Mouse (Mus musculus) CH12.LX (cell line): ENCODE data around the gene Zfp30. TPM values are rescaled to one million over a fixed set of nuclear protein-coding genes. Genes with fewer than 3 reads are reported as not detected.

Experiments used
- DNase-seq: peaks from one replicate; pipeline ENCODE4 v3.0.0-alpha.2; 2013; ENCODE audit errors: extremely low read depth
- H3K27ac ChIP-seq: 2 replicates; pipeline ENCODE4 v1.5.1; 2012; ENCODE audit warnings: low read depth, mild to moderate bottlenecking, control low read depth, moderate library complexity; ENCODE audit not compliant: insufficient read depth
- H3K27me3 ChIP-seq: replicated peaks from 2 replicates; pipeline ENCODE3; 2012; ENCODE audit warnings: inconsistent platforms
- H3K36me3 ChIP-seq, 2 experiments: replicated peaks in 1 of 2; 2 replicates each; pipeline versions ENCODE3 to v1.6.1; 2012; ENCODE audit warnings: inconsistent platforms in 1 of 2, low read length in 1 of 2, mild to moderate bottlenecking in 1 of 2, mixed read lengths in 1 of 2, moderate library complexity in 1 of 2; ENCODE audit not compliant: control insufficient read depth in 1 of 2, insufficient read depth in 1 of 2
- H3K4me1 ChIP-seq, 2 experiments: 2 replicates each; pipeline ENCODE4 v1.6.1; 2012; ENCODE audit warnings: inconsistent platforms in 1 of 2, moderate library complexity in 1 of 2; ENCODE audit not compliant: insufficient read depth in 2 of 2, control insufficient read depth in 1 of 2
- H3K4me2 ChIP-seq: 2 replicates; pipeline ENCODE4 v1.6.1; 2012; ENCODE audit warnings: low read depth, mild to moderate bottlenecking, control low read depth; ENCODE audit not compliant: poor library complexity, insufficient read depth, severe bottlenecking
- H3K4me3 ChIP-seq, 3 experiments: fragments of 150-350 bp in 1 of 3; sonication (generic) in 1 of 3; replicated peaks in 1 of 3; 2 replicates each; pipeline versions ENCODE3 to v1.5.1; 2011 to 2012; ENCODE audit warnings: low read depth in 2 of 3, low read length in 2 of 3, mild to moderate bottlenecking in 2 of 3, moderate library complexity in 2 of 3, control low read depth in 1 of 3, improper control_type of control experiment in 1 of 3, inconsistent platforms in 1 of 3, mixed read lengths in 1 of 3; ENCODE audit not compliant: poor library complexity in 1 of 3
- H3K79me2 ChIP-seq: replicated peaks from 2 replicates; pipeline ENCODE4 v1.6.1; 2012; ENCODE audit warnings: mild to moderate bottlenecking, moderate library complexity; ENCODE audit not compliant: control insufficient read depth, poor library complexity, insufficient read depth, severe bottlenecking; ENCODE audit errors: extremely low read depth
- H3K9ac ChIP-seq: 2 replicates; pipeline ENCODE4 v1.6.1; 2012; ENCODE audit warnings: low read depth, mild to moderate bottlenecking, control low read depth, moderate library complexity; ENCODE audit not compliant: insufficient read depth
- H3K9me3 ChIP-seq: replicated peaks from 2 replicates; pipeline ENCODE3; 2012; ENCODE audit warnings: low read length, inconsistent platforms, mixed read lengths
- CHD2 ChIP-seq: IDR thresholded peaks from 2 replicates; pipeline ENCODE4 v1.6.1; 2011; ENCODE audit warnings: low read length, improper control_type of control experiment
- E2F4 ChIP-seq: IDR thresholded peaks from 2 replicates; pipeline ENCODE4 v1.6.1; 2011; ENCODE audit warnings: low read depth, low read length, improper control_type of control experiment; ENCODE audit not compliant: insufficient replicate concordance
- ELF1 ChIP-seq: IDR thresholded peaks from 2 replicates; pipeline ENCODE4 v1.6.1; 2014; ENCODE audit warnings: low read depth, mild to moderate bottlenecking, inconsistent platforms, low read length, improper control_type of control experiment
- HCFC1 ChIP-seq: IDR thresholded peaks from 2 replicates; pipeline ENCODE4 v1.6.1; 2012; ENCODE audit warnings: low read depth, mild to moderate bottlenecking, inconsistent platforms, low read length, improper control_type of control experiment
- JUND ChIP-seq: conservative IDR thresholded peaks from 2 replicates; pipeline ENCODE4 v1.6.1; 2011; ENCODE audit warnings: low read depth, low read length, improper control_type of control experiment
- KAT2A ChIP-seq: IDR thresholded peaks from 2 replicates; pipeline ENCODE4 v1.6.1; 2012; ENCODE audit warnings: low read length, improper control_type of control experiment, inconsistent platforms; ENCODE audit not compliant: insufficient replicate concordance
- MAFK ChIP-seq: IDR thresholded peaks from 2 replicates; pipeline ENCODE4 v1.6.1; 2011; ENCODE audit warnings: low read length, improper control_type of control experiment; ENCODE audit not compliant: insufficient replicate concordance
- MAX ChIP-seq: IDR thresholded peaks from 2 replicates; pipeline ENCODE4 v1.6.1; 2011; ENCODE audit warnings: low read length, improper control_type of control experiment
- MAZ ChIP-seq: IDR thresholded peaks from 2 replicates; pipeline ENCODE4 v1.6.1; 2012; ENCODE audit warnings: low read depth, mild to moderate bottlenecking, inconsistent platforms, low read length, improper control_type of control experiment, moderate library complexity
- MXI1 ChIP-seq: IDR thresholded peaks from 2 replicates; pipeline ENCODE4 v1.6.1; 2011; ENCODE audit warnings: mild to moderate bottlenecking, low read depth, low read length, improper control_type of control experiment
- TCF12 ChIP-seq: IDR thresholded peaks from 2 replicates; pipeline ENCODE4 v1.6.1; 2014; ENCODE audit warnings: low read depth, mild to moderate bottlenecking, inconsistent platforms, low read length, improper control_type of control experiment
- UBTF ChIP-seq: IDR thresholded peaks from 2 replicates; pipeline ENCODE4 v1.6.1; 2012; ENCODE audit warnings: low read depth, mild to moderate bottlenecking, inconsistent platforms, low read length, improper control_type of control experiment, moderate library complexity
- USF2 ChIP-seq: conservative IDR thresholded peaks from 2 replicates; pipeline ENCODE4 v1.6.1; 2011; ENCODE audit warnings: low read depth, low read length, improper control_type of control experiment
- ZNF384 ChIP-seq: IDR thresholded peaks from 2 replicates; pipeline ENCODE4 v1.6.1; 2012; ENCODE audit warnings: low read depth, low read length, improper control_type of control experiment, inconsistent platforms
- dilution Hi-C: fragments of 300-500 bp; cut with MboI; formaldehyde crosslinking; loops from 2 replicates; pipeline ENCODE4 v1.14.3; 2020; ENCODE audit warnings: low sequenced_read_pairs; ENCODE audit not compliant: extremely low pct_unique_long_range_greater_than_20kb, extremely low pct_ligation_motif_present
- in situ Hi-C: fragments of 300-500 bp; cut with MboI; formaldehyde crosslinking; loops from 3 replicates; pipeline ENCODE4 v1.14.3; 2019; ENCODE audit warnings: low sequenced_read_pairs, low pct_ligation_motif_present, low pct_unique_long_range_greater_than_20kb, mixed read lengths
- polyA plus RNA-seq: library from polyadenylated mRNA; unstranded; fragments of >175 nt; gene quantifications from 2 replicates; pipeline ENCODE4 v1.2.1, GENCODE M21; 2012; ENCODE audit warnings: low read depth; ENCODE audit not compliant: insufficient read length
- total RNA-seq, 2 experiments: library from RNA; depleted of rRNA; stranded (reverse); fragments of 300-350 nt in 1 of 2; fragments of >200 nt in 1 of 2; gene quantifications; 2 replicates each; pipeline ENCODE4 v1.2.3; 2012 to 2014

Zfp30 gene
- total and polyA plus RNA-seq, 3 experiments: 0.54 to 0.76 (median 0.76) TPM

DNA sequence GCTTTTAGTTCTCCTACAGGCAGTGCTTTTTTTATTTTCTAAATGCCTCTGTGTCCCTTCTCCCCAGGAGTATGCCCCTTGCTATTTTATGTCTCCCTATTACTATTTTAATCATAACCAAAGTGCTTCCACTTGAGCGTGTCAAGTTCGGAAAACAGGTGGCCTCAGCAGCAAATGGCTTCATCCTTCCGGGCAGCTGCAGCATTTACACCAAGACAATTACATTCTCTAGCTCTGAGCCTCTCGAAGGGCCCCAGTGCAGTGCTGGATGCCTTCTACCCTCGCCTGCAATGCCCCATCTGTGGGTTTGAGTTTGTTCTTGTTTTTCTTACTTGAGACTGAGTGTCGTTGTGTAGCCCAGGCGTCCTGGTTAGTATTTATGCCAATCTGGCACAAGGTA, 10.3 kb upstream of the Zfp30 start:
- peak; percentile 56 for DNase-seq
- Histone ChIP-seq H3K27me3 (no peaks in the 10 kb centered on the region), H3K4me1 (peaks cover 0 to 45% of the 10 kb centered on the region in 2 experiments; a peak in 3 of 4 replicates), H3K36me3 (peaks cover 63 to 76% of the 10 kb centered on the region in 2 experiments), H3K9ac (no peak overlapping the region), H3K4me3 (no peak overlapping the region), H3K9me3 (peaks cover 16% of the 10 kb centered on the region), H3K27ac (0 out of 2 replicates have a peak overlapping the region, but pooled peaks have one; percentile 18), H3K79me2 (peaks cover 23% of the 10 kb centered on the region), H3K4me2 (no peak overlapping the region)
- dilution Hi-C loops: no loop called here
- TF ChIP-seq CHD2 (no peak), JUND (no peak), ELF1 (no peak), TCF12 (0 out of 2 replicates have a peak, but pooled peaks have one; percentile 27)
- in situ Hi-C loops: no loop called here

DNA sequence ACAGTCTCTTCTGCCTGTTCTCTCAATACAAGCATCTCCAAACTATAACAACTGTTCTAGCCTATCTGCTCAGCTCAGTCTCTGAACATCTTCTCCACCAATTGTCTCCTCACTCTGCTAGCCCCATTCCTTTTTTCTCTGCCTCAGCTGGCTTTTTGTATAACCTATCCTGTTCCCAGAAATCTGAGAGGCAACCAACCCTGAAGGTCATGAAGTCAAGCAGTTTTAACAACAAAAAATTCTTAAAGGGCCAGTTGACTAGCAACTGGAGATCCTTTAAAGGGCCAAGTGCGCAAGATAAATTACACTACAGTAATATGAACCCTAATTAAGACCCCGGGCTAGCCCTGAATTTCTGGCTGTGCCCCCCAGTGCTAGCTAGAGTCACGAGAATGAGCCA, 9.4 kb upstream of the Zfp30 start:
- Histone ChIP-seq H3K36me3 (peaks cover 67 to 82% of the 10 kb centered on the region in 2 experiments), H3K4me2 (no peak overlapping the region), H3K27me3 (no peaks in the 10 kb centered on the region), H3K79me2 (peaks cover 15% of the 10 kb centered on the region), H3K27ac (no peak overlapping the region), H3K9ac (no peak overlapping the region), H3K9me3 (peaks cover 16% of the 10 kb centered on the region), H3K4me3 (no peak overlapping the region), H3K4me1 (peaks cover 0 to 45% of the 10 kb centered on the region in 2 experiments; a peak in 3 of 4 replicates)
- no peak for DNase-seq
- in situ Hi-C loops: no loop called here
- TF ChIP-seq USF2 (no peak), JUND (no peak), ZNF384 (no peak)
- dilution Hi-C loops: no loop called here

DNA sequence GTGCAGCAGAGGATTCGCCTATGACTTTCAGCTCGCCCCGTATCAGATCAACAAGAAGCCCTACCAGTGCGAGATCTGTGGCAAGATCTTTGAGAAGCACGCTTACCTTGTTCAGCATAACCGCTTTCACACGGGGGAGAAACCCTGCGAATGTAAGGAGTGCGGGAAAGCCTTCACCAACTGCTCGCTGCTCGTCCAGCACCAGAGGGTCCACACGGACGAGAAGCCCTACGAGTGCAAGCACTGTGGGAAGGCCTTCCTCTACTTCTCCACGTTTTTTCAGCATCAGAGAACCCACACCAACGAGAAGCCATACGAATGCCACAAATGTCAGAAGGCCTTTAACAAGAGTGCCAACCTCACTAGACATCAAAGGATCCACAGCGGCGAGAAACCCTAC, 7.2 kb upstream of the Zfp30 start:
- no peaks in the 10 kb centered on the region for H3K79me2 ChIP-seq
- no peak overlapping the region for H3K4me3 ChIP-seq
- no peak overlapping the region for H3K4me2 ChIP-seq
- H3K4me1 ChIP-seq: peaks cover 0 to 31% of the 10 kb centered on the region in 2 experiments; a peak in 2 of 4 replicates
- no peak for DNase-seq
- H3K9ac ChIP-seq: no peak overlapping the region
- in situ Hi-C loops: no loop called here
- TF ChIP-seq E2F4 (no peak), MAZ (no peak), ELF1 (no peak), KAT2A (no peak), MXI1 (no peak), HCFC1 (no peak), MAX (no peak), MAFK (no peak), UBTF (no peak)
- dilution Hi-C loops: no loop called here
- H3K27me3 ChIP-seq: no peaks in the 10 kb centered on the region
- peaks cover 62 to 77% of the 10 kb centered on the region in 2 experiments for H3K36me3 ChIP-seq
- H3K27ac ChIP-seq: no peak overlapping the region
- H3K9me3 ChIP-seq: peaks cover 16% of the 10 kb centered on the region
